8 mouse cellular contexts compared by ENCODE assay signal in genomic region chr6:117828273-117828672, GRCm38 (mm10). TPM values are rescaled to one million over a fixed set of nuclear protein-coding genes. Genes with fewer than 3 reads are reported as not detected.
DNase-seq lines count a peak whose midpoint lies in the region; ATAC-seq lines count a peak whose summit lies in the region.

No protein-coding gene starts in this region.

- no peaks in the 10 kb centered on the region; the same call in 1 of the 2 replicates for H3K27me3 ChIP-seq in embryonic facial prominence, embryonic 14.5 days (replicated peaks; ENCODE audit: control insufficient read depth, insufficient read depth, low read length)
- H3K27me3 ChIP-seq in neural tube, embryonic 14.5 days (ENCODE audit: control insufficient read depth, insufficient read depth, low read length) = 0 out of 2 replicates have a peak, but pooled peaks cover 2% of the 10 kb centered on the region

- no peak overlapping the region for H3K27ac ChIP-seq in embryonic facial prominence, embryonic 14.5 days (replicated peaks; ENCODE audit: low read depth, low read length)
- H3K27ac ChIP-seq in neural tube, embryonic 14.5 days (ENCODE audit: low read depth, low read length) = no peak overlapping the region

- DNase-seq in layer of hippocampus, adult 11-12 months (ENCODE audit: low spot score) = peak; percentile 68
- DNase-seq in layer of hippocampus, adult 9-11 months = no peak
- peak; percentile 76 for DNase-seq in adipocyte (ENCODE audit: low spot score)
- DNase-seq in embryonic facial prominence, embryonic 14.5 days (ENCODE audit: low spot score) = peak; percentile 73
- peak; percentile 68 to 81 for DNase-seq in heart, postnatal 36 days
- peak; percentile 73 for DNase-seq in left cerebral cortex, postnatal 4 days
- DNase-seq in thymus, postnatal 36 days = peak; percentile 45 to 52

- H3K36me3 ChIP-seq in embryonic facial prominence, embryonic 14.5 days (ENCODE audit: control insufficient read depth, insufficient read depth, low read length) = no peaks in the 10 kb centered on the region
- H3K36me3 ChIP-seq in neural tube, embryonic 14.5 days (ENCODE audit: control insufficient read depth, insufficient read depth, low read length) = no peaks in the 10 kb centered on the region

- H3K4me2 ChIP-seq in embryonic facial prominence, embryonic 14.5 days (ENCODE audit: low read depth, low read length) = no peak overlapping the region
- H3K4me2 ChIP-seq in neural tube, embryonic 14.5 days (ENCODE audit: low read depth, low read length) = no peak overlapping the region

- 13% methylated on average over 9 of the region's 9 CpGs for WGBS in embryonic facial prominence, embryonic 14.5 days
- WGBS in neural tube, embryonic 14.5 days = 20% methylated on average over 9 of the region's 9 CpGs

- intact Hi-C loops in heart, postnatal 36 days (cut with DNase I) = loop anchor here (5.0 to 10.0 kb wide), 5 partner anchors 141 to 1413 kb away; partner anchors contain the start of gene Depp1
- intact Hi-C loops in left cerebral cortex, postnatal 4 days (cut with DNase I) = loop anchor here (5.0 kb wide), 3 partner anchors 71 to 1176 kb away; partner anchors contain the start of gene Depp1

- H3K4me3 ChIP-seq in embryonic facial prominence, embryonic 14.5 days (ENCODE audit: low read depth, low read length) = no peak overlapping the region
- no peak overlapping the region for H3K4me3 ChIP-seq in neural tube, embryonic 14.5 days (ENCODE audit: low read depth, low read length)

- H3K9ac ChIP-seq in embryonic facial prominence, embryonic 14.5 days (ENCODE audit: low read depth, low read length) = no peak overlapping the region
- H3K9ac ChIP-seq in neural tube, embryonic 14.5 days (replicated peaks; ENCODE audit: low read depth, low read length) = no peak overlapping the region

- no peak for ATAC-seq in embryonic facial prominence, embryonic 14.5 days (ENCODE audit: low read depth)
- peak; percentile 48; the same call in 1 of the 2 replicates for ATAC-seq in neural tube, embryonic 14.5 days (ENCODE audit: low read depth)

- H3K9me3 ChIP-seq in embryonic facial prominence, embryonic 14.5 days (ENCODE audit: control insufficient read depth, low read length) = no peaks in the 10 kb centered on the region
- no peaks in the 10 kb centered on the region for H3K9me3 ChIP-seq in neural tube, embryonic 14.5 days (ENCODE audit: control insufficient read depth, low read length)

- no peaks in the 10 kb centered on the region for H3K4me1 ChIP-seq in embryonic facial prominence, embryonic 14.5 days (ENCODE audit: control insufficient read depth, insufficient read depth, low read length)
- H3K4me1 ChIP-seq in neural tube, embryonic 14.5 days (ENCODE audit: control insufficient read depth, insufficient read depth, low read length) = no peaks in the 10 kb centered on the region

RNA-seq across cellular contexts. Expression of gene Zfp637, which starts 12.7 kb away (rescaled TPM):
- 116 and 134 TPM in 2 replicates for polyA plus RNA-seq in embryonic facial prominence, embryonic 14.5 days (2014; fragmentation: Nextera tagmentation; extraction: Ambion mirVana)
- 10 to 100 TPM; 30.8 to 35.9 TPM for total RNA-seq in heart, postnatal 36 days (2021)
- 10 to 100 TPM; 69.2 to 70.2 TPM for total RNA-seq in left cerebral cortex, postnatal 4 days (2021)
- 147 and 150 TPM in 2 replicates for polyA plus RNA-seq in neural tube, embryonic 14.5 days (2014; fragmentation: Nextera tagmentation; extraction: Ambion mirVana)

RNA-seq across cellular contexts. Expression of gene Zfp239, which starts 33.6 kb away (rescaled TPM):
- 6.1 and 7.9 TPM in 2 replicates for polyA plus RNA-seq in embryonic facial prominence, embryonic 14.5 days (2014; fragmentation: Nextera tagmentation; extraction: Ambion mirVana)
- under 1 TPM; 0.19 to 0.24 TPM for total RNA-seq in heart, postnatal 36 days (2021)
- total RNA-seq in left cerebral cortex, postnatal 4 days (2021) = 10 to 100 TPM; 21.3 to 22.8 TPM
- polyA plus RNA-seq in neural tube, embryonic 14.5 days (2014; fragmentation: Nextera tagmentation; extraction: Ambion mirVana) = 13.3 and 14.9 TPM in 2 replicates

Comparison
In these comparisons a context has a peak if more than half of its experiments do, and no peak if none do; other contexts are left out.
1. RNA of gene Zfp239, which starts 33.6 kb away (total RNA-seq): 21.3 to 22.8 TPM in left cerebral cortex, postnatal 4 days; 0.19 to 0.24 TPM in heart, postnatal 36 days; every median in the first group is over 10 times any median in the second.